10 mouse cellular contexts compared by ENCODE assay signal in genomic region chr9:9127041-9127755, GRCm38 (mm10).
DNase-seq lines count a peak whose midpoint lies in the region; TF ChIP-seq lines count a peak whose summit lies in the region.
"Had no signal": no experiment of that assay in that cellular context is flagged by ENCODE, and none has a peak within 500 bp of the region (broad histone marks: within the 10 kb centered on the region; RNA-seq: fewer than 3 reads in every experiment).

No protein-coding gene starts in this region.

- H3K4me3 ChIP-seq in kidney, adult 2 months (ENCODE audit: insufficient read depth, low read depth, low read length), result no peak overlapping the region
- H3K4me3 ChIP-seq in embryonic facial prominence, embryonic 10.5 days, result no peak overlapping the region

- no peaks in the 10 kb centered on the region for H3K9me3 ChIP-seq in embryonic facial prominence, embryonic 10.5 days

- no peaks in the 10 kb centered on the region for H3K36me3 ChIP-seq in kidney, adult 2 months (ENCODE audit: control insufficient read depth, insufficient read depth, low read length)
- no peaks in the 10 kb centered on the region for H3K36me3 ChIP-seq in embryonic facial prominence, embryonic 10.5 days (replicated peaks)

- no peak for TF ChIP-seq CTCF in kidney, adult 2 months (conservative IDR thresholded peaks at IDR 0.05; ENCODE audit: insufficient read depth, insufficient read length, low read depth, low read length)

- peak; percentile 66 for DNase-seq in kidney, adult 2 months
- DNase-seq in kidney, adult 11 months, result no peak
- peak; percentile 26 for DNase-seq in adipocyte (ENCODE audit: low spot score)
- peak; percentile 33 for DNase-seq in embryonic facial prominence, embryonic 10.5 days (ENCODE audit: low spot score)
- peak; percentile 55 to 68 for DNase-seq in kidney, postnatal 36 days
- no peak for DNase-seq in frontal cortex, postnatal 10 days (ENCODE audit: low spot score in 2 of 2)
- no peak for DNase-seq in retina, postnatal 1 day
- DNase-seq in right cerebral cortex, adult 2 months (ENCODE audit: low spot score in 2 of 2), result no peak
- DNase-seq: right cerebral cortex, postnatal 14 days; thymus, postnatal 14 days had no signal

- 32% methylated on average over 4 of the region's 4 CpGs for WGBS in kidney, adult 2 months
- WGBS in embryonic facial prominence, embryonic 10.5 days, result 33% methylated on average over 4 of the region's 4 CpGs

- H3K27ac ChIP-seq in kidney, adult 2 months (ENCODE audit: insufficient read depth, low read depth, low read length), result peak overlapping the region; percentile 45; the same call in 1 of the 2 replicates
- H3K27ac ChIP-seq in embryonic facial prominence, embryonic 10.5 days (replicated peaks), result no peak overlapping the region; the same call in 1 of the 2 replicates

- peaks cover 6% of the 10 kb centered on the region; the same call in 1 of the 2 replicates for H3K4me1 ChIP-seq in kidney, adult 2 months (ENCODE audit: control insufficient read depth, insufficient read depth, low read length)
- H3K4me1 ChIP-seq in embryonic facial prominence, embryonic 10.5 days, result peaks cover 18% of the 10 kb centered on the region

- no peak for TF ChIP-seq POLR2A in kidney, adult 2 months (IDR thresholded peaks at IDR 0.05; ENCODE audit: low read depth, low read length)

- H3K27me3 ChIP-seq in kidney, adult 2 months (replicated peaks; ENCODE audit: control insufficient read depth, insufficient read depth, low read length), result no peaks in the 10 kb centered on the region
- H3K27me3 ChIP-seq in embryonic facial prominence, embryonic 10.5 days (replicated peaks; ENCODE audit: low read depth, poor library complexity, severe bottlenecking), result no peaks in the 10 kb centered on the region

Comparison
In these comparisons a context has a peak if more than half of its experiments do, and no peak if none do; other contexts are left out.
1. DNase-seq: peak in kidney, adult 2 months (single experiment), adipocyte (single experiment), embryonic facial prominence, embryonic 10.5 days (single experiment) and kidney, postnatal 36 days (2 of 2); none in kidney, adult 11 months (single experiment), frontal cortex, postnatal 10 days (0 of 2), retina, postnatal 1 day (single experiment) and right cerebral cortex, adult 2 months (0 of 2).